Mouse (Mus musculus) brain, embryonic 14.5 days (tissue): ENCODE measurements around the gene H2-K1.

Experiments
- CTCF ChIP-seq: fragments of 200-500 bp; IDR thresholded peaks from 2 replicates; pipeline ENCODE4 v1.5.1; 2012; ENCODE audit warnings: inconsistent platforms, mild to moderate bottlenecking, moderate library complexity, borderline replicate concordance; ENCODE audit not compliant: insufficient read depth, insufficient read length; ENCODE audit errors: extremely low read depth
- POLR2A ChIP-seq: fragments of 200-500 bp; IDR thresholded peaks from 2 replicates; pipeline ENCODE4 v1.6.1; 2012; ENCODE audit warnings: mild to moderate bottlenecking, inconsistent platforms, borderline replicate concordance; ENCODE audit not compliant: poor library complexity, insufficient read depth, insufficient read length, severe bottlenecking; ENCODE audit errors: extremely low read depth

DNA sequence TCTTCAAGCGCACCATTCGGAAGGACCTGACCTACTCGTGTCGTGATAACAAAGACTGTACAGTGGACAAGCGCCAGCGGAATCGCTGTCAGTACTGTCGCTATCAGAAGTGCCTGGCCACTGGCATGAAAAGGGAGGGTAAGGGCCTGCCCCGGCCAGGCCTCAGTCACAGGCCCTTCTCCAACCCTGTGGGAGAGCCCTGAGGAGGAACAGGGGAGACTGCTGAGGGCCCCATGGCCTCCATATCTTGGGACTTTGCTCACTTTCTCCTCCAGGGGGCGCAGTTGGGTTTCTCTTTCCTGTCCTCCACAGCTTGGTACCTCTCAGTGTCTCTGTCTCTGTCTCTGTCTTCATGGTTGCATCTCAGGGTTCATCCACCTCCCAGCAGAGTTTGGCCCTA, 33.9 kb upstream of the H2-K1 start:
- TF ChIP-seq CTCF (peak; percentile 73), POLR2A (no peak)
